Mouse (Mus musculus) forebrain, postnatal 0 days (tissue): Measurements from ENCODE around the gene Dbp. TPM values are rescaled to one million over a fixed set of nuclear protein-coding genes. Genes with fewer than 3 reads are reported as not detected.

Source experiments
- ATAC-seq: fragments of 200-750 bp; cut with Nextera tagmentation; 2 replicates; pipeline ENCODE4 v1.8.0; 2017; ENCODE audit warnings: mild to moderate bottlenecking, moderate library complexity
- DNase-seq: peaks from one replicate; pipeline ENCODE4 v3.0.0-alpha.2; 2015
- H3K27ac ChIP-seq: fragments of 300-500 bp; sonication (generic); 2 replicates; pipeline ENCODE4 v1.5.1; 2014; ENCODE audit warnings: low read depth, mild to moderate bottlenecking, antibody characterized with exemption, low read length, moderate library complexity, mixed read lengths
- H3K27me3 ChIP-seq: fragments of 300-500 bp; sonication (generic); 2 replicates; pipeline ENCODE4 v1.6.1; 2014; ENCODE audit warnings: mild to moderate bottlenecking, low read length, mixed read lengths; ENCODE audit not compliant: insufficient read depth
- H3K36me3 ChIP-seq: fragments of 300-500 bp; sonication (generic); 2 replicates; pipeline ENCODE4 v1.6.1; 2014; ENCODE audit warnings: mild to moderate bottlenecking, moderate library complexity; ENCODE audit not compliant: insufficient read depth
- H3K4me1 ChIP-seq: fragments of 300-500 bp; sonication (generic); 2 replicates; pipeline ENCODE4 v1.6.1; 2014; ENCODE audit warnings: antibody characterized with exemption; ENCODE audit not compliant: insufficient read depth
- H3K4me2 ChIP-seq: fragments of 300-500 bp; sonication (generic); 2 replicates; pipeline ENCODE4 v1.6.1; 2014; ENCODE audit warnings: low read depth, mild to moderate bottlenecking, moderate library complexity
- H3K4me3 ChIP-seq: fragments of 300-500 bp; sonication (generic); 2 replicates; pipeline ENCODE4 v1.5.1; 2014; ENCODE audit warnings: low read depth, low read length, mixed read lengths
- H3K9ac ChIP-seq: fragments of 300-500 bp; sonication (generic); 2 replicates; pipeline ENCODE4 v1.6.1; 2014; ENCODE audit warnings: mild to moderate bottlenecking
- H3K9me3 ChIP-seq: fragments of 300-500 bp; sonication (generic); 2 replicates; pipeline ENCODE4 v1.6.1; 2016; ENCODE audit warnings: low read length
- CTCF ChIP-seq: sonication (generic); IDR thresholded peaks from 2 replicates; pipeline ENCODE4 v1.5.1; 2016; ENCODE audit warnings: antibody characterized with exemption, control low read depth, low read depth
- WGBS: fragments of 180-500 bp; shearing (Covaris S2); extraction: QIAGEN DNeasy Blood & Tissue Kit; methylation state at CpG from one replicate; pipeline ENCODE4 v1.1.7; 2014; 5-methylcytosine and 5-hydroxymethylcytosine counted together
- polyA plus RNA-seq: library from polyadenylated mRNA; unstranded; fragments of >200 nt; fragmentation: Nextera tagmentation; extraction: Ambion mirVana; gene quantifications from 2 replicates; pipeline ENCODE4 v1.2.1, GENCODE M21; 2015
- total RNA-seq: library from RNA; depleted of rRNA; stranded (reverse); fragments of >200 nt; gene quantifications from 2 replicates; pipeline ENCODE4 v1.2.3, GENCODE M21; 2014

Dbp gene
- total and polyA plus RNA-seq, 2 experiments from 2014 or later, result 6.6 to 9.0 TPM

GRCm38 (mm10) chr7:45707375-45707967, 2.6 kb downstream of the Dbp start:
- Histone ChIP-seq H3K4me1 (peaks cover 36% of the 10 kb centered on the region), H3K9me3 (no peaks in the 10 kb centered on the region), H3K27ac (peak overlapping the region; percentile 87), H3K4me3 (peak overlapping the region; percentile 41), H3K9ac (peak overlapping the region; percentile 49), H3K27me3 (no peaks in the 10 kb centered on the region), H3K36me3 (peaks cover 25% of the 10 kb centered on the region), H3K4me2 (peak overlapping the region; percentile 97)
- TF ChIP-seq CTCF, result no peak
- under 1% methylated on average over 27 of the region's 27 CpGs for WGBS
- DNase-seq (peak; percentile 94), ATAC-seq (peak; percentile 28)

DNA sequence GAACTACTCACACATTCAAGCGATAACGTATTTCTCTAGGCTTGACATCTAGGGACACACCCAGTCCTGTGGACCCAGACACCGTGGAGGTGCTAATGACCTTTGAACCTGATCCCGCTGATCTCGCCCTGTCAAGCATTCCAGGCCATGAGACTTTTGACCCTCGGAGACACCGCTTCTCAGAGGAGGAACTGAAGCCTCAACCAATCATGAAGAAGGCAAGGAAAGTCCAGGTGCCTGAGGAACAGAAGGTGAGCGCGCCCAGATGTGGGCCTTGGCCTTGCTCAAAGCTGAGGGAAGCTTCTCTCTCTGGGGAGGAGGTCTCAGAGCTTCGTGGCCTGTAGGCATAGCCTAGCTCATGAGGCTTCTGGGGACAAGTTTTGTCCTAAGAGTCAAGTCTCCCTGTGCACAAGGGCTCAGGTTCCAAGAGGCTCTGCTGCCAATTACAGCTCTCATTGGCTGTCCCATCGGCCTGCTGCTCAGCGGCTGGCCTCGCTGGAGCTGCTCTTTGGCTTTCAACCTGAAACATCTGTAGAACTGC, 3.4 kb downstream of the Dbp start:
- H3K27me3 ChIP-seq, result no peaks in the 10 kb centered on the region
- H3K4me3 ChIP-seq, result no peak overlapping the region
- H3K4me1 ChIP-seq, result peaks cover 32% of the 10 kb centered on the region
- TF ChIP-seq CTCF, result no peak
- DNase-seq, result no peak
- no peaks in the 10 kb centered on the region for H3K9me3 ChIP-seq
- H3K4me2 ChIP-seq, result peak overlapping the region; percentile 97
- peak overlapping the region; percentile 87 for H3K27ac ChIP-seq
- no peak for ATAC-seq
- H3K9ac ChIP-seq, result no peak overlapping the region
- peaks cover 33% of the 10 kb centered on the region for H3K36me3 ChIP-seq
- WGBS, result 63% methylated on average over 13 of the region's 13 CpGs

- Histone ChIP-seq H3K36me3 (peaks cover 35% of the 10 kb centered on the region), H3K4me1 (peaks cover 27% of the 10 kb centered on the region), H3K9me3 (no peaks in the 10 kb centered on the region), H3K27me3 (no peaks in the 10 kb centered on the region), H3K27ac (peak overlapping the region; percentile 87), H3K4me3 (no peak overlapping the region), H3K4me2 (peak overlapping the region; percentile 97), H3K9ac (no peak overlapping the region)
- peak; percentile 5; the same call in 1 of the 2 replicates for TF ChIP-seq CTCF
- 37% methylated on average over 6 of the region's 6 CpGs for WGBS
- ATAC-seq, result no peak
- peak; percentile 70 for DNase-seq
These were observed 4.1 kb downstream of the Dbp start for GRCm38 (mm10) chr7:45709036-45709435.

DNA sequence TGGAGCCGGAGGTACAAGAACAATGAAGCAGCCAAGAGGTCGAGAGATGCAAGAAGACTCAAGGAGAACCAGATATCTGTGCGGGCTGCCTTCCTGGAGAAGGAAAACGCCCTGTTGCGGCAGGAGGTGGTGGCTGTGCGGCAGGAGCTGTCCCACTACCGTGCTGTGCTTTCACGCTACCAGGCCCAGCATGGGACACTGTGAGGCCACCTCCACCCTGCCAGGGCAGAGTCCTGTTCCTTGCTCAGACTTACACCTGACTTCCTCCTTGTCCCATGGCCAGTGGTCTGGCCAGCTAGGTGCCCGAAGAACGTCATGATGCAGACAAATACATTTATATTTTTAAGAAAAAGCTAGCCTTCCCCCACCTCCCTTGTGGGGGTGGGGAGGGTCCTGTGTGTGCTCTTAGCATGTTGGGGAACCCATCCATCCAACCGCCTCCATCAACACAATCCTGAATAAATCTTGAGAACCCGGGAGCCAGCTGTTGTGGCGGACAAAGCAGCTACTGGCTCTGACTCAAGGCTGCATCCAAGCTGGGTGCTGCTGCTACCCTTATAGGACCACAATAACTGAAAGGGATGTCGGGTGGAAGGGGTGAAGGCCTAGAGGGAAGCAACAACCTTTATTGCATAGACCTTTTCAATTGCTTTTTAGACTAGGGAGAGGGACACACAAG, 4.9 kb downstream of the Dbp start:
- H3K9ac ChIP-seq, result no peak overlapping the region
- peaks cover 32% of the 10 kb centered on the region for H3K4me1 ChIP-seq
- no peak overlapping the region for H3K4me2 ChIP-seq

DNA sequence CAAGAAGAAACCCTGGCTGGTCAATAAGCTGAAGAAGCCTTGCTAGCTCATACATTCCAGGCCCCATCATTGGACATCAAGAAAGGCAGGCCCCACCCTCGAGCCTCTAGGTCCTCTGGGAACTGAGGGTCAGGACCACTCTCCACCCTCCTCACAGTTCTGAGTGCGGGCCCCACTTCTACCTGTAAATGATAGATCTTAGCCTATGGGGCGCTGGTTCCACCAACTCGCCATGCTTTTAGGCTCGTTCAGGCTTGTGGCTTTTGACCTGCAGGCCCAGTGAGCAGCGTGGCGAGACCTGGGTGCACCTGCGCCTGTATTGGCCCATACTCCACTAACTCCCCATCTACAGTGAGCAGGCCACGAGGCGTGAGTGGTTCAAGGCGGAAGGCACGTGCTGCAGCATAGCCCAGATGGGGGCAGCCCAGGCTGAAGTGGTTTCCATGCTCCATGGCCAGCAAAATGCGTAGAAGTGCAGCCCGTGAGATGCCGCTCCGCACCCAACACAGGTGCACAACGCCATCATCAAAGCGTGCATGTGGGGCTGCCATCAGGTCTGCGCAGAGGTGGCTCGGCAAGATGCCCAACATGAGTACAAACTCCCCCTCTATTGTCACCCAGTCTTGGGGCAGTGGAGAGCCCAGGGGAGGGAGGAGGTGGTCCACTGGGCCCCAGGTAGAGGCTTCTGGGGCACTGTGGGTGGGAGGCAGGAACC, 5.7 kb downstream of the Dbp start:
- no peak for TF ChIP-seq CTCF
- Histone ChIP-seq H3K9ac (no peak overlapping the region), H3K27me3 (no peaks in the 10 kb centered on the region), H3K4me3 (no peak overlapping the region), H3K36me3 (peaks cover 35% of the 10 kb centered on the region), H3K4me2 (no peak overlapping the region), H3K27ac (no peak overlapping the region), H3K4me1 (peaks cover 30% of the 10 kb centered on the region), H3K9me3 (no peaks in the 10 kb centered on the region)
- ATAC-seq, result no peak
- no peak for DNase-seq
- WGBS, result 91% methylated on average over 20 of the region's 20 CpGs

More for the DNA sequence above, 4.9 kb downstream of the Dbp start:
- Histone ChIP-seq H3K9me3 (no peaks in the 10 kb centered on the region), H3K27me3 (no peaks in the 10 kb centered on the region), H3K36me3 (peaks cover 35% of the 10 kb centered on the region), H3K27ac (peak overlapping the region; percentile 87; the same call in 1 of the 2 replicates), H3K4me3 (no peak overlapping the region)
- ATAC-seq (no peak), DNase-seq (no peak)
- WGBS, result 69% methylated on average over 14 of the region's 14 CpGs
- no peak for TF ChIP-seq CTCF

DNA sequence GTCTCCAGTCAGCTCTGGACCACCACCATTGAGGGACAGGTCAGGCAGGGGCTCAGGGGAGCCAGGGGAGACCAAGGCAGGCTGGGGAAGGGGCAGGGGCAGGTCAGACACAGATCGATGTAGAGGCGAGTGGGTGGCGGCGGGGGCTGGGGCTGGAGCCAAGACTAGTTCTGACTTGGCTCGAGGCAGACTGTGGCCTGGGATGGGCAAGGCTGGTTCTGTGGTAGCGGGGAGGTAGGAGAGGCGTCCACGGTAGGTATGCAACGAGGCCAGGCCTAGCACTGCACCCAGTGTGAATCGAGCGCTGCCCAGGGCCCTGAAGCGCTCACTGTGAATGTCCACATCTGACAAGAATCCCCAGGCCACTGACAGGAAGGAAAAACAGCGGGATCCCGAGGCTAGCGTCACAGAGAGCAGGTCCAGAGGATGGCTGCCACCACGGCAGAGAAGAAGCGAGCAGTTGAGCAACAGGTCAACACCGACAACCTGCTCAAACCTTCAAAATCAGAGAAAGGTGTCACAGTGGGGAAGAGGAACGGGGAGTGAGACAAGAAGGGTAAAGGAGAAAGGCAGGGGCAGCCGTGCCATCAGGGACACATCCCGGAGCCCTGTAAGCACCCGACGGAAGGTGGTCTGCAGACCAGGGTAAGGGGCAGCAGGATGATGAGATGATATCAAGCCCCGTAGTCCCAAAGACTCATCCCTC, 6.6 kb downstream of the Dbp start:
- Histone ChIP-seq H3K27me3 (no peaks in the 10 kb centered on the region), H3K9ac (no peak overlapping the region), H3K9me3 (no peaks in the 10 kb centered on the region), H3K4me3 (no peak overlapping the region), H3K4me2 (no peak overlapping the region), H3K27ac (no peak overlapping the region), H3K36me3 (peaks cover 35% of the 10 kb centered on the region), H3K4me1 (peaks cover 33% of the 10 kb centered on the region)
- ATAC-seq (no peak), DNase-seq (no peak)
- TF ChIP-seq CTCF, result no peak
- 88% methylated on average over 24 of the region's 24 CpGs for WGBS
